Mouse (Mus musculus) embryo, embryonic 11.5 days (tissue): Measurements from ENCODE around the gene Tmc2.

ENCODE experiments used
- DNase-seq: peaks from one replicate; pipeline ENCODE4 v3.0.0-alpha.2; 2012; ENCODE audit warnings: low read depth, low spot score

Gene Tmc2

GRCm38 (mm10) chr2:130194894-130195293 lies at the start of gene Tmc2:
Gene Tmc2, plus strand, starts transcription at chr2:130195194.
- DNase-seq, result no peak

GRCm38 (mm10) chr2:130146089-130146668 lies 48.8 kb upstream of the Tmc2 start:
- no peak for DNase-seq

GRCm38 (mm10) chr2:130155171-130155570 lies 39.8 kb upstream of the Tmc2 start:
- DNase-seq, result no peak

GRCm38 (mm10) chr2:130155851-130156250 lies 39.1 kb upstream of the Tmc2 start:
- DNase-seq, result no peak

- no peak for DNase-seq
Observed at GRCm38 (mm10) chr2:130157231-130158087, 37.5 kb upstream of the Tmc2 start.

GRCm38 (mm10) chr2:130158088-130158437 lies 36.9 kb upstream of the Tmc2 start:
- DNase-seq, result no peak

- DNase-seq, result no peak
Observed at GRCm38 (mm10) chr2:130162701-130163100, 32.3 kb upstream of the Tmc2 start.

GRCm38 (mm10) chr2:130166311-130167214 lies 28.4 kb upstream of the Tmc2 start:
- DNase-seq, result peak; percentile 13

GRCm38 (mm10) chr2:130167861-130168260 lies 27.1 kb upstream of the Tmc2 start:
- DNase-seq, result peak; percentile 44

GRCm38 (mm10) chr2:130171674-130172073 lies 23.3 kb upstream of the Tmc2 start:
- DNase-seq, result no peak

- no peak for DNase-seq
Observed at GRCm38 (mm10) chr2:130176820-130177219, 18.2 kb upstream of the Tmc2 start.

GRCm38 (mm10) chr2:130178381-130178705 lies 16.7 kb upstream of the Tmc2 start:
- DNase-seq, result no peak

GRCm38 (mm10) chr2:130178706-130179506 lies 16.1 kb upstream of the Tmc2 start, which contains the start of gene Snrpb:
Gene Snrpb, minus strand, starts transcription at chr2:130179403.
- DNase-seq, result peak; percentile 83

- no peak for DNase-seq
Observed at GRCm38 (mm10) chr2:130179507-130180019, 15.4 kb upstream of the Tmc2 start.

GRCm38 (mm10) chr2:130188391-130188790 lies 6.6 kb upstream of the Tmc2 start:
- DNase-seq, result no peak

- no peak for DNase-seq
Observed at GRCm38 (mm10) chr2:130200961-130201360, 6.0 kb downstream of the Tmc2 start.

GRCm38 (mm10) chr2:130207376-130207775 lies 12.4 kb downstream of the Tmc2 start:
- DNase-seq, result no peak

GRCm38 (mm10) chr2:130207996-130208395 lies 13.0 kb downstream of the Tmc2 start:
- no peak for DNase-seq

- no peak for DNase-seq
Observed at GRCm38 (mm10) chr2:130209636-130210035, 14.6 kb downstream of the Tmc2 start.

GRCm38 (mm10) chr2:130211581-130211980 lies 16.6 kb downstream of the Tmc2 start:
- no peak for DNase-seq

GRCm38 (mm10) chr2:130246912-130247311 lies 51.9 kb downstream of the Tmc2 start:
- DNase-seq, result peak; percentile 38
